ENCODE assay signal across 9 mouse cellular contexts in genomic region chr2:181218881-181219485, GRCm38 (mm10). TPM values are rescaled to one million over a fixed set of nuclear protein-coding genes. Genes with fewer than 3 reads are reported as not detected.
DNase-seq lines count a peak whose midpoint lies in the region; ATAC-seq and TF ChIP-seq lines count a peak whose summit lies in the region.
"Had no signal": no experiment of that assay in that cellular context is flagged by ENCODE, and none has a peak within 500 bp of the region (broad histone marks: within the 10 kb centered on the region; RNA-seq: fewer than 3 reads in every experiment).

No protein-coding gene starts in this region.

- H3K27ac ChIP-seq in forebrain, embryonic 10.5 days: no peak overlapping the region
- H3K27ac ChIP-seq in forebrain, embryonic 15.5 days (replicated peaks): no peak overlapping the region
- H3K27ac ChIP-seq in liver, embryonic 11.5 days (ENCODE audit: low read depth, low read length): no peak overlapping the region
- H3K27ac ChIP-seq in limb, embryonic 14.5 days (replicated peaks; ENCODE audit: low read depth, low read length): peak overlapping the region; percentile 40
- H3K27ac ChIP-seq: forebrain, embryonic 13.5 days had no signal

- peak overlapping the region; percentile 50; the same call in 1 of the 2 replicates for H3K4me3 ChIP-seq in forebrain, embryonic 10.5 days
- no peak overlapping the region for H3K4me3 ChIP-seq in forebrain, embryonic 15.5 days
- H3K4me3 ChIP-seq in liver, embryonic 11.5 days (ENCODE audit: low read depth, low read length): no peak overlapping the region
- no peak overlapping the region for H3K4me3 ChIP-seq in limb, embryonic 14.5 days (replicated peaks; ENCODE audit: low read length)

- H3K4me1 ChIP-seq in forebrain, embryonic 10.5 days: peaks cover 14% of the 10 kb centered on the region
- peaks cover 10% of the 10 kb centered on the region for H3K4me1 ChIP-seq in forebrain, embryonic 15.5 days
- peaks cover 10% of the 10 kb centered on the region for H3K4me1 ChIP-seq in liver, embryonic 11.5 days (replicated peaks; ENCODE audit: control insufficient read depth, insufficient read depth, low read length)
- peaks cover 16% of the 10 kb centered on the region for H3K4me1 ChIP-seq in limb, embryonic 14.5 days (ENCODE audit: control insufficient read depth, insufficient read depth, low read length)

- H3K36me3 ChIP-seq in forebrain, embryonic 10.5 days (replicated peaks): no peaks in the 10 kb centered on the region
- H3K36me3 ChIP-seq in forebrain, embryonic 15.5 days: no peaks in the 10 kb centered on the region
- H3K36me3 ChIP-seq in liver, embryonic 11.5 days (ENCODE audit: control insufficient read depth, insufficient read depth, low read length): no peaks in the 10 kb centered on the region
- no peaks in the 10 kb centered on the region for H3K36me3 ChIP-seq in limb, embryonic 14.5 days (ENCODE audit: control insufficient read depth, insufficient read depth, low read length)

- no peak for ATAC-seq in forebrain, embryonic 15.5 days (replicated peaks)
- no peak for ATAC-seq in liver, embryonic 11.5 days (replicated peaks; ENCODE audit: low FRiP score)
- ATAC-seq in common myeloid progenitor, adult 5-6 weeks (replicated peaks; ENCODE audit: low read depth, poor library complexity, severe bottlenecking): 0 out of 2 replicates have a peak, but pooled peaks have one; percentile 1
- no peak for ATAC-seq in limb, embryonic 14.5 days (ENCODE audit: low FRiP score, low read depth)
- no peak for ATAC-seq in CD4-positive, CD25-positive, alpha-beta regulatory T cell, adult 4 months

- no peak overlapping the region for H3K9ac ChIP-seq in forebrain, embryonic 15.5 days (replicated peaks)
- H3K9ac ChIP-seq in liver, embryonic 11.5 days (ENCODE audit: low read depth, low read length): no peak overlapping the region
- H3K9ac ChIP-seq in limb, embryonic 14.5 days (ENCODE audit: low read depth, low read length, severe bottlenecking): no peak overlapping the region

- no peak for DNase-seq in forebrain, embryonic 10.5 days (ENCODE audit: extremely low spot score, low spot score)
- no peak for DNase-seq in liver, embryonic 11.5 days (ENCODE audit: low spot score)
- DNase-seq in liver: no peak
- no peak for DNase-seq in limb, embryonic 14.5 days (ENCODE audit: low spot score)
- no peak for DNase-seq in layer of hippocampus, postnatal 25 days (ENCODE audit: extremely low spot score in 1 of 2, low spot score in 1 of 2)

- WGBS in forebrain, embryonic 10.5 days: 59% methylated on average over 5 of the region's 5 CpGs
- 68% methylated on average over 5 of the region's 5 CpGs for WGBS in forebrain, embryonic 15.5 days
- WGBS in liver, embryonic 11.5 days: 44% methylated on average over 5 of the region's 5 CpGs
- WGBS in limb, embryonic 14.5 days: 50% methylated on average over 5 of the region's 5 CpGs

- no peak overlapping the region for H3K4me2 ChIP-seq in forebrain, embryonic 15.5 days (replicated peaks)
- peak overlapping the region; percentile 67; the same call in 1 of the 2 replicates for H3K4me2 ChIP-seq in liver, embryonic 11.5 days
- H3K4me2 ChIP-seq in limb, embryonic 14.5 days (replicated peaks; ENCODE audit: low read depth, low read length, severe bottlenecking): no peak overlapping the region

- TF ChIP-seq POLR2A in limb, embryonic 14.5 days (IDR thresholded peaks at IDR 0.05; ENCODE audit: borderline replicate concordance, extremely low read depth, insufficient read depth, insufficient read length): no peak

- H3K9me3 ChIP-seq in forebrain, embryonic 10.5 days: no peaks in the 10 kb centered on the region
- H3K9me3 ChIP-seq in forebrain, embryonic 15.5 days: no peaks in the 10 kb centered on the region
- H3K9me3 ChIP-seq in liver, embryonic 11.5 days (ENCODE audit: control insufficient read depth, low read length): no peaks in the 10 kb centered on the region
- H3K9me3 ChIP-seq in limb, embryonic 14.5 days (ENCODE audit: control insufficient read depth, low read length): no peaks in the 10 kb centered on the region
- H3K9me3 ChIP-seq: forebrain, embryonic 13.5 days had no signal

- peaks cover 35% of the 10 kb centered on the region for H3K27me3 ChIP-seq in forebrain, embryonic 10.5 days (ENCODE audit: poor library complexity, severe bottlenecking)
- H3K27me3 ChIP-seq in forebrain, embryonic 15.5 days: peaks cover 10% of the 10 kb centered on the region; the same call in 1 of the 2 replicates
- peaks cover 9% of the 10 kb centered on the region for H3K27me3 ChIP-seq in liver, embryonic 11.5 days (replicated peaks; ENCODE audit: control insufficient read depth, insufficient read depth, low read length)
- peaks cover under 1% of the 10 kb centered on the region; the same call in 1 of the 2 replicates for H3K27me3 ChIP-seq in limb, embryonic 14.5 days (ENCODE audit: control insufficient read depth, insufficient read depth, low read length)

RNA-seq across cellular contexts. Expression of gene Fndc11, which starts 0.8 kb away (rescaled TPM):
- 0.47 and 0.68 TPM in 2 replicates for polyA plus RNA-seq in forebrain, embryonic 10.5 days (2016; fragmentation: Nextera tagmentation; extraction: Ambion mirVana)
- polyA plus RNA-seq in forebrain, embryonic 15.5 days (2015; fragmentation: Nextera tagmentation; extraction: Ambion mirVana): not detected in 2 replicates
- polyA plus RNA-seq in liver, embryonic 11.5 days (2014; fragmentation: Nextera tagmentation; extraction: Ambion mirVana): 0.34 TPM in 1 of 2 replicates, not detected in the other
- not detected in 2 replicates for total RNA-seq in common myeloid progenitor, adult 5-6 weeks (2017)
- 0.12 and 0.28 TPM in 2 replicates for polyA plus RNA-seq in limb, embryonic 14.5 days (2012; rRNA removed)
- polyA plus RNA-seq in limb, embryonic 14.5 days (2014; fragmentation: Nextera tagmentation; extraction: Ambion mirVana): not detected in 2 replicates
- polyA plus RNA-seq in CD4-positive, CD25-positive, alpha-beta regulatory T cell, adult 4 months (2017; shearing (Covaris generic)): 1 to 10 TPM in 1 of 2 experiments, not detected in 1; 1.3 TPM
- not detected for total RNA-seq in layer of hippocampus, postnatal 25 days (2021)

RNA-seq across cellular contexts. Expression of gene Srms, which starts 6.0 kb away (rescaled TPM):
- 0.12 and 0.15 TPM in 2 replicates for polyA plus RNA-seq in forebrain, embryonic 10.5 days (2016; fragmentation: Nextera tagmentation; extraction: Ambion mirVana)
- polyA plus RNA-seq in forebrain, embryonic 15.5 days (2015; fragmentation: Nextera tagmentation; extraction: Ambion mirVana): 0.06 TPM in 1 of 2 replicates, not detected in the other
- 0.23 TPM in 1 of 2 replicates, not detected in the other for polyA plus RNA-seq in liver, embryonic 11.5 days (2014; fragmentation: Nextera tagmentation; extraction: Ambion mirVana)
- not detected in 2 replicates for total RNA-seq in common myeloid progenitor, adult 5-6 weeks (2017)
- polyA plus RNA-seq in limb, embryonic 14.5 days (2012; rRNA removed): 0.05 and 0.13 TPM in 2 replicates
- 0.07 TPM in 1 of 2 replicates, not detected in the other for polyA plus RNA-seq in limb, embryonic 14.5 days (2014; fragmentation: Nextera tagmentation; extraction: Ambion mirVana)
- polyA plus RNA-seq in CD4-positive, CD25-positive, alpha-beta regulatory T cell, adult 4 months (2017; shearing (Covaris generic)): under 1 TPM; 0.42 to 0.70 TPM
- total RNA-seq in layer of hippocampus, postnatal 25 days (2021): under 1 TPM; 0.22 to 0.42 TPM

RNA-seq across cellular contexts. Expression of gene Ptk6, which starts 16.4 kb away (rescaled TPM):
- polyA plus RNA-seq in forebrain, embryonic 10.5 days (2016; fragmentation: Nextera tagmentation; extraction: Ambion mirVana): not detected in 2 replicates
- polyA plus RNA-seq in forebrain, embryonic 15.5 days (2015; fragmentation: Nextera tagmentation; extraction: Ambion mirVana): not detected in 2 replicates
- polyA plus RNA-seq in liver, embryonic 11.5 days (2014; fragmentation: Nextera tagmentation; extraction: Ambion mirVana): not detected in 2 replicates
- not detected in 2 replicates for total RNA-seq in common myeloid progenitor, adult 5-6 weeks (2017)
- 0.08 and 0.10 TPM in 2 replicates for polyA plus RNA-seq in limb, embryonic 14.5 days (2012; rRNA removed)
- polyA plus RNA-seq in limb, embryonic 14.5 days (2014; fragmentation: Nextera tagmentation; extraction: Ambion mirVana): 0.12 and 0.19 TPM in 2 replicates
- under 1 TPM in 1 of 2 experiments, not detected in 1; 0.08 TPM for polyA plus RNA-seq in CD4-positive, CD25-positive, alpha-beta regulatory T cell, adult 4 months (2017; shearing (Covaris generic))
- total RNA-seq in layer of hippocampus, postnatal 25 days (2021): not detected
- polyA plus RNA-seq: forebrain, embryonic 13.5 days had no signal

RNA-seq across cellular contexts. Expression of gene Helz2, which starts 22.8 kb away (rescaled TPM):
- polyA plus RNA-seq in forebrain, embryonic 10.5 days (2016; fragmentation: Nextera tagmentation; extraction: Ambion mirVana): 0.69 and 0.77 TPM in 2 replicates
- 0.29 and 0.37 TPM in 2 replicates for polyA plus RNA-seq in forebrain, embryonic 15.5 days (2015; fragmentation: Nextera tagmentation; extraction: Ambion mirVana)
- 2.4 and 2.6 TPM in 2 replicates for polyA plus RNA-seq in liver, embryonic 11.5 days (2014; fragmentation: Nextera tagmentation; extraction: Ambion mirVana)
- total RNA-seq in common myeloid progenitor, adult 5-6 weeks (2017): 5.5 and 7.1 TPM in 2 replicates
- 6.4 and 8.3 TPM in 2 replicates for polyA plus RNA-seq in limb, embryonic 14.5 days (2012; rRNA removed)
- 1.3 and 1.5 TPM in 2 replicates for polyA plus RNA-seq in limb, embryonic 14.5 days (2014; fragmentation: Nextera tagmentation; extraction: Ambion mirVana)
- polyA plus RNA-seq in CD4-positive, CD25-positive, alpha-beta regulatory T cell, adult 4 months (2017; shearing (Covaris generic)): 10 to 100 TPM; 19.7 to 25.9 TPM
- total RNA-seq in layer of hippocampus, postnatal 25 days (2021): 1 to 10 TPM; 1.8 to 2.1 TPM

RNA-seq across cellular contexts. Expression of gene Ppdpf, which starts 31.9 kb away (rescaled TPM):
- 387 and 397 TPM in 2 replicates for polyA plus RNA-seq in forebrain, embryonic 10.5 days (2016; fragmentation: Nextera tagmentation; extraction: Ambion mirVana)
- 512 and 520 TPM in 2 replicates for polyA plus RNA-seq in forebrain, embryonic 15.5 days (2015; fragmentation: Nextera tagmentation; extraction: Ambion mirVana)
- 172 and 179 TPM in 2 replicates for polyA plus RNA-seq in liver, embryonic 11.5 days (2014; fragmentation: Nextera tagmentation; extraction: Ambion mirVana)
- total RNA-seq in common myeloid progenitor, adult 5-6 weeks (2017): 70.0 and 92.5 TPM in 2 replicates
- 148 and 220 TPM in 2 replicates for polyA plus RNA-seq in limb, embryonic 14.5 days (2012; rRNA removed)
- polyA plus RNA-seq in limb, embryonic 14.5 days (2014; fragmentation: Nextera tagmentation; extraction: Ambion mirVana): 294 and 354 TPM in 2 replicates
- polyA plus RNA-seq in CD4-positive, CD25-positive, alpha-beta regulatory T cell, adult 4 months (2017; shearing (Covaris generic)): 100 to 1,000 TPM; 138 to 145 TPM
- total RNA-seq in layer of hippocampus, postnatal 25 days (2021): 100 to 1,000 TPM; 110 to 113 TPM
